Mouse (Mus musculus): ENCODE results near the gene Amotl2. TPM values are rescaled to one million over a fixed set of nuclear protein-coding genes. Genes with fewer than 3 reads are reported as not detected.
A peak's percentile ranks its signal among the peaks of the same experiment; 100 is the strongest.

The Amotl2 gene
- polyA plus RNA-seq, 1 experiment: 40.5 TPM

DNA sequence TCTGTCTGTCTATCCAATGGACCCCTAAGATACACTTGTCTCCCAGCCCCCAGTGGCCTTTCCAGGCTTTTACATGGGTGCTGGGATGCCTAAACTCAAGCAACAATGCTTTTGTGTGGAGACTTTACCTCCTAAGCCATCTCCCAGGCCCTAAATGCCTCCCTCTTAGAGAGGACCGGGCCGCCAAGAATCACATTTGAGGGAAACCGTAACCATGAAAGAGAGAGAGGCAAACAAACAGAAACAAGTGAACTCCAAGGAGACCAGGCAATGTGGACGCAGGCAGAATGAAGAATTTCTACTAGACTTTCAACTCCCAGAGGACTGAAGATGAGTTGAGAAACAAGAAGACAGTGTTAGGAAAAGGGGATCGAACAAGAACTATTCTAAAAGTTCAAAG lies 6.0 kb upstream of the Amotl2 start:
- no peaks in the 10 kb centered on the region for H3K27me3 ChIP-seq (replicated peaks; ENCODE audit: control insufficient read depth, insufficient read depth, low read length)
- 83% methylated on average over 5 of the region's 5 CpGs for WGBS
- H3K27ac ChIP-seq (ENCODE audit: insufficient read depth, low read depth, low read length): no peak overlapping the region
- DNase-seq: no peak
- H3K4me1 ChIP-seq (ENCODE audit: control insufficient read depth, insufficient read depth, low read length): peaks cover 12% of the 10 kb centered on the region
- TF ChIP-seq POLR2A (IDR thresholded peaks at IDR 0.05; ENCODE audit: low read depth, low read length) (no peak), CTCF (conservative IDR thresholded peaks at IDR 0.05; ENCODE audit: insufficient read depth, insufficient read length, low read depth, low read length) (no peak)
- H3K36me3 ChIP-seq (ENCODE audit: control insufficient read depth, insufficient read depth, low read length): no peaks in the 10 kb centered on the region
- H3K4me3 ChIP-seq (ENCODE audit: insufficient read depth, low read depth, low read length): no peak overlapping the region

- H3K4me3 ChIP-seq (ENCODE audit: insufficient read depth, low read depth, low read length): no peak overlapping the region
- 62% methylated on average over 2 of the region's 2 CpGs for WGBS
- no peak overlapping the region for H3K27ac ChIP-seq (ENCODE audit: insufficient read depth, low read depth, low read length)
- peak; percentile 89 for TF ChIP-seq CTCF (conservative IDR thresholded peaks at IDR 0.05; ENCODE audit: insufficient read depth, insufficient read length, low read depth, low read length)
- TF ChIP-seq POLR2A (IDR thresholded peaks at IDR 0.05; ENCODE audit: low read depth, low read length): no peak
- no peaks in the 10 kb centered on the region for H3K27me3 ChIP-seq (replicated peaks; ENCODE audit: control insufficient read depth, insufficient read depth, low read length)
- H3K36me3 ChIP-seq (ENCODE audit: control insufficient read depth, insufficient read depth, low read length): no peaks in the 10 kb centered on the region
- peaks cover 24% of the 10 kb centered on the region for H3K4me1 ChIP-seq (ENCODE audit: control insufficient read depth, insufficient read depth, low read length)
- peak; percentile 72 for DNase-seq
Observed at GRCm38 (mm10) chr9:102713797-102714196, 2.7 kb upstream of the Amotl2 start.

- Histone ChIP-seq H3K4me3 (ENCODE audit: insufficient read depth, low read depth, low read length) (no peak overlapping the region), H3K27ac (ENCODE audit: insufficient read depth, low read depth, low read length) (peak overlapping the region; percentile 19), H3K4me1 (ENCODE audit: control insufficient read depth, insufficient read depth, low read length) (peaks cover 27% of the 10 kb centered on the region), H3K36me3 (ENCODE audit: control insufficient read depth, insufficient read depth, low read length) (no peaks in the 10 kb centered on the region), H3K27me3 (replicated peaks; ENCODE audit: control insufficient read depth, insufficient read depth, low read length) (no peaks in the 10 kb centered on the region)
- TF ChIP-seq CTCF (conservative IDR thresholded peaks at IDR 0.05; ENCODE audit: insufficient read depth, insufficient read length, low read depth, low read length): no peak
- no peak for TF ChIP-seq POLR2A (IDR thresholded peaks at IDR 0.05; ENCODE audit: low read depth, low read length)
- peak; percentile 81 for DNase-seq
- 9% methylated on average over 7 of the region's 7 CpGs for WGBS
Observed at GRCm38 (mm10) chr9:102714893-102715505, 1.5 kb upstream of the Amotl2 start.

- H3K36me3 ChIP-seq (ENCODE audit: control insufficient read depth, insufficient read depth, low read length): peaks cover 3% of the 10 kb centered on the region
- H3K27me3 ChIP-seq (replicated peaks; ENCODE audit: control insufficient read depth, insufficient read depth, low read length): no peaks in the 10 kb centered on the region
- TF ChIP-seq CTCF (conservative IDR thresholded peaks at IDR 0.05; ENCODE audit: insufficient read depth, insufficient read length, low read depth, low read length): no peak
- no peak for TF ChIP-seq POLR2A (IDR thresholded peaks at IDR 0.05; ENCODE audit: low read depth, low read length)
- peak overlapping the region; percentile 12 for H3K27ac ChIP-seq (ENCODE audit: insufficient read depth, low read depth, low read length)
- 43% methylated on average over 2 of the region's 2 CpGs for WGBS
- H3K4me3 ChIP-seq (ENCODE audit: insufficient read depth, low read depth, low read length): no peak overlapping the region
- peak; percentile 65 for DNase-seq
- peaks cover 27% of the 10 kb centered on the region for H3K4me1 ChIP-seq (ENCODE audit: control insufficient read depth, insufficient read depth, low read length)
Observed at GRCm38 (mm10) chr9:102715506-102715900, 969 bp upstream of the Amotl2 start.

DNA sequence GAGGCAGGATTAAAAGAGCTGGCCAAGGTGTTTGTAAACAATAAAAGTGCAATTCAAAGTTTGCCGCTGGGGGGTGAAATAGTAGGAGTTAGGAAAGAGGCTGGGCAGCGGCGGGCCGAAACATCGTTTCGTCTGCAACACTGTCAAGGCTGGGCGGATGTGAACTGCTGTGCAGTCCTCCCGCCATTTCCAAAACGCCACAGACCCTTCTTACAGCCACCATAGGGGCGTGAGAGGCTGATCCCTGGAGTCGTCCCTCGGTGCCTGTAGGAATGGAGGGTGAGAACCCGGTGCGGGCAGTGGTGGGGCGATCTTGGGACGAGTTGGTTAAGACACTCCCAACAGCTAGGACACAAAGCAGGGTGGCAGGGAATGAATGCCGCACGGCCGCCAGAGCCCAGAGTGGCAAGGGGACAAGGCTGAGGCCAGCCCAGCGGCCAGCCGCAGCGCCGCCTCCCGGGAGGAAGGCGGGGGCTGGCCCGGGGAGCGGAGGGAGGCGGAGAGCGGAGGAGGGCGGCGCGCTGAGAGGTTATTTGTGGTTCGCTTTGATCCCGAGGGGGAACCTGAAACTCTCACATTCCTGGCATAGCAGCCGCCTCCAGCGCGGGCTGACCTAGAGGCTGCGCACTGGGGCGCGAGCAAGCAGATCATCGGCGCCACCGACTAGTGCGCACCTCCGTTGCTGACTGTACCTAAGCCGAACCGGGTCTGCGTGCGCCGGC lies 853 bp downstream of the Amotl2 start:
- Histone ChIP-seq H3K4me1 (ENCODE audit: control insufficient read depth, insufficient read depth, low read length) (peaks cover 32% of the 10 kb centered on the region), H3K36me3 (ENCODE audit: control insufficient read depth, insufficient read depth, low read length) (peaks cover 8% of the 10 kb centered on the region)

GRCm38 (mm10) chr9:102717886-102718643 lies 1.6 kb downstream of the Amotl2 start:
- H3K4me3 ChIP-seq (ENCODE audit: insufficient read depth, low read depth, low read length): peak overlapping the region; percentile 91
- peak overlapping the region; percentile 100 for H3K27ac ChIP-seq (ENCODE audit: insufficient read depth, low read depth, low read length)
- H3K27me3 ChIP-seq (replicated peaks; ENCODE audit: control insufficient read depth, insufficient read depth, low read length): no peaks in the 10 kb centered on the region
- peaks cover 39% of the 10 kb centered on the region for H3K4me1 ChIP-seq (ENCODE audit: control insufficient read depth, insufficient read depth, low read length)
- WGBS: under 1% methylated on average over 52 of the region's 52 CpGs
- DNase-seq: peak; percentile 95
- no peak for TF ChIP-seq POLR2A (IDR thresholded peaks at IDR 0.05; ENCODE audit: low read depth, low read length)
- TF ChIP-seq CTCF (conservative IDR thresholded peaks at IDR 0.05; ENCODE audit: insufficient read depth, insufficient read length, low read depth, low read length): no peak
- H3K36me3 ChIP-seq (ENCODE audit: control insufficient read depth, insufficient read depth, low read length): peaks cover 8% of the 10 kb centered on the region

More for the DNA sequence above, 853 bp downstream of the Amotl2 start:
- under 1% methylated on average over 50 of the region's 50 CpGs for WGBS
- Histone ChIP-seq H3K27me3 (replicated peaks; ENCODE audit: control insufficient read depth, insufficient read depth, low read length) (no peaks in the 10 kb centered on the region), H3K4me3 (ENCODE audit: insufficient read depth, low read depth, low read length) (peak overlapping the region; percentile 91), H3K27ac (ENCODE audit: insufficient read depth, low read depth, low read length) (peak overlapping the region; percentile 100)
- TF ChIP-seq CTCF (conservative IDR thresholded peaks at IDR 0.05; ENCODE audit: insufficient read depth, insufficient read length, low read depth, low read length) (peak; percentile 41; the same call in 1 of the 2 replicates), POLR2A (IDR thresholded peaks at IDR 0.05; ENCODE audit: low read depth, low read length) (peak; percentile 98)
- DNase-seq: peak; percentile 98

Measured in kidney, adult 2 months (tissue).